Mouse (Mus musculus): ENCODE measurements around the gene Fsip1. TPM values are rescaled to one million over a fixed set of nuclear protein-coding genes. Genes with fewer than 3 reads are reported as not detected.

The Fsip1 gene
- polyA plus RNA-seq, 2 experiments: 0.32 to 0.40 TPM

DNA sequence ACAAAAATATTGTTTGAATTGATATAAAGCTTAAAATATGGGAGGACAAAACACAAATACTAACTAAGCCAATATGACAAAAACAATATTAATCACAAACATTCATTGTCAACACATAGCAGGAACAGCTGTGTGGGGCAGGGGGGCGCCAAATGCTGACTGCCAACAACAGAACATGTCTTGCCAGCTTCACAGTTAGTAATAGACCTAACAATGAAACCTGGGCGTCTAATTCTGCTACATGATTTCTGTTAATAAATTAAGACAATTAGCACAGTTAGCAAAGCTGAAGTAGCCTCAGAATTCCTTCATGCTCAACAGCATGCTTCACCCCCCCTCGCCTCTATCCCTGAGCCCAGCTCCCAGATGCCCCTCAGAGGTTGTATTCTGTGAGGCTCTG is 21.2 kb downstream of the Fsip1 start:
- TF ChIP-seq POLR2A (IDR thresholded peaks at IDR 0.05; ENCODE audit: borderline replicate concordance, extremely low read depth, insufficient read depth, insufficient read length): no peak
- H3K27ac ChIP-seq (replicated peaks; ENCODE audit: low read depth, low read length): no peak overlapping the region
- no peaks in the 10 kb centered on the region for H3K27me3 ChIP-seq (ENCODE audit: control insufficient read depth, insufficient read depth, low read length)
- no peak overlapping the region for H3K4me2 ChIP-seq (replicated peaks; ENCODE audit: low read depth, low read length, severe bottlenecking)
- no peak overlapping the region for H3K4me3 ChIP-seq (replicated peaks; ENCODE audit: low read length)
- ATAC-seq (ENCODE audit: low FRiP score, low read depth) (no peak), DNase-seq (ENCODE audit: low spot score) (no peak)
- WGBS: 70% methylated on average over 3 of the region's 3 CpGs
- peaks cover 8% of the 10 kb centered on the region; the same call in 1 of the 2 replicates for H3K4me1 ChIP-seq (ENCODE audit: control insufficient read depth, insufficient read depth, low read length)
- no peaks in the 10 kb centered on the region for H3K36me3 ChIP-seq (ENCODE audit: control insufficient read depth, insufficient read depth, low read length)
- H3K9ac ChIP-seq (ENCODE audit: low read depth, low read length, severe bottlenecking): no peak overlapping the region
- no peaks in the 10 kb centered on the region for H3K9me3 ChIP-seq (ENCODE audit: control insufficient read depth, low read length)

DNA sequence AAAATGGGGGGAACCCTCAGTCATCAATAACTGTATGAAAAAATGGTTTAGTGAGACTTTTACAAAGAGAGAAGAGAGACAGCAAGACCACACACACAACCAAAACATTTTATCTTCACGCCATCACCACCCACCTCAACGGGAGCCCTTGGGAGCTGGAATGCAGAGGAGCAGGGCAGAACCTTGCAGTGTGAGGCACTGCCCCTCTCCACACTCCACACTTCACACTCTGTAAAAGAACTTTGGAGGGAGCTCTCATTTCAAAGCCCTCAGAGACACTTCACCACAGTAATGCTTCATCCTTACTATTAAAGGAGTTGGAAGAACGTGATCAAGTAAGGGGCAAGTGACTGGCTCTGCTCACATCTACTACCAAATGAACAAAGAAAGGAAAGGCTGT is 26.2 kb downstream of the Fsip1 start:
- Histone ChIP-seq H3K4me3 (replicated peaks; ENCODE audit: low read length) (no peak overlapping the region), H3K27ac (replicated peaks; ENCODE audit: low read depth, low read length) (no peak overlapping the region), H3K36me3 (ENCODE audit: control insufficient read depth, insufficient read depth, low read length) (no peaks in the 10 kb centered on the region), H3K27me3 (ENCODE audit: control insufficient read depth, insufficient read depth, low read length) (no peaks in the 10 kb centered on the region), H3K4me1 (ENCODE audit: control insufficient read depth, insufficient read depth, low read length) (peaks cover under 1% of the 10 kb centered on the region; the same call in 1 of the 2 replicates), H3K9ac (ENCODE audit: low read depth, low read length, severe bottlenecking) (no peak overlapping the region), H3K9me3 (ENCODE audit: control insufficient read depth, low read length) (no peaks in the 10 kb centered on the region), H3K4me2 (replicated peaks; ENCODE audit: low read depth, low read length, severe bottlenecking) (no peak overlapping the region)
- DNase-seq (ENCODE audit: low spot score): no peak
- ATAC-seq (ENCODE audit: low FRiP score, low read depth): no peak
- no peak for TF ChIP-seq POLR2A (IDR thresholded peaks at IDR 0.05; ENCODE audit: borderline replicate concordance, extremely low read depth, insufficient read depth, insufficient read length)
- 54% methylated on average over 3 of the region's 3 CpGs for WGBS

DNA sequence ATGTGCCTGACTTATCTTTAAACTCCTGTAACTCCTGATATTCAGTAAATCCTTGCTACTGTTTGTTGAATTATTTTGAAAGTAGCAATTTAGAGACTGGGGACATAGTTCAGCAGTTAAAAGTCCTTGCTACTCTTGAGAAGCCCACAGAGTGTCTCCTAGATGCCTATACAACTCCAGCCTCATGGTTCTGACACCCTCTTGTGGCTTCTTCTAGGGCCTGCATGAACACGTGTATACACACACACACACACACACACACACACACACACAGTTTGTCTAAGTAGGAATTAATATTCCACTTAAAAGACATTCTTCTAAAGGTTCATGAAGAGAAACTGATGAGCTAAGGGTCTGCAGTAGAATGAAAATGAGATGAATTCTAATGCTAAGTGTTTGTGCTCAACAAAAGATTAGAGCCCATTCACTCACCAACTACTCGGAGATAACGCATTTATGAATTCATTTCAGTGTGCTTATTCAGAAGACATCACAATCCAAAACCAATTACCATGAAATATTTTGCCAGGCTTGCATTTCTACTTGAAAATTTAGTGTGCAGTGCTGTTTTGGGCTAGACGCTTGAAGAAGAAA is 28.2 kb downstream of the Fsip1 start:
- WGBS: 94% methylated on average over 4 of the region's 4 CpGs
- Histone ChIP-seq H3K4me3 (replicated peaks; ENCODE audit: low read length) (no peak overlapping the region), H3K4me1 (ENCODE audit: control insufficient read depth, insufficient read depth, low read length) (no peaks in the 10 kb centered on the region), H3K36me3 (ENCODE audit: control insufficient read depth, insufficient read depth, low read length) (no peaks in the 10 kb centered on the region), H3K9ac (ENCODE audit: low read depth, low read length, severe bottlenecking) (no peak overlapping the region), H3K27ac (replicated peaks; ENCODE audit: low read depth, low read length) (no peak overlapping the region), H3K27me3 (ENCODE audit: control insufficient read depth, insufficient read depth, low read length) (no peaks in the 10 kb centered on the region), H3K4me2 (replicated peaks; ENCODE audit: low read depth, low read length, severe bottlenecking) (no peak overlapping the region), H3K9me3 (ENCODE audit: control insufficient read depth, low read length) (no peaks in the 10 kb centered on the region)
- DNase-seq (ENCODE audit: low spot score): no peak
- no peak for TF ChIP-seq POLR2A (IDR thresholded peaks at IDR 0.05; ENCODE audit: borderline replicate concordance, extremely low read depth, insufficient read depth, insufficient read length)
- no peak for ATAC-seq (ENCODE audit: low FRiP score, low read depth)

DNA sequence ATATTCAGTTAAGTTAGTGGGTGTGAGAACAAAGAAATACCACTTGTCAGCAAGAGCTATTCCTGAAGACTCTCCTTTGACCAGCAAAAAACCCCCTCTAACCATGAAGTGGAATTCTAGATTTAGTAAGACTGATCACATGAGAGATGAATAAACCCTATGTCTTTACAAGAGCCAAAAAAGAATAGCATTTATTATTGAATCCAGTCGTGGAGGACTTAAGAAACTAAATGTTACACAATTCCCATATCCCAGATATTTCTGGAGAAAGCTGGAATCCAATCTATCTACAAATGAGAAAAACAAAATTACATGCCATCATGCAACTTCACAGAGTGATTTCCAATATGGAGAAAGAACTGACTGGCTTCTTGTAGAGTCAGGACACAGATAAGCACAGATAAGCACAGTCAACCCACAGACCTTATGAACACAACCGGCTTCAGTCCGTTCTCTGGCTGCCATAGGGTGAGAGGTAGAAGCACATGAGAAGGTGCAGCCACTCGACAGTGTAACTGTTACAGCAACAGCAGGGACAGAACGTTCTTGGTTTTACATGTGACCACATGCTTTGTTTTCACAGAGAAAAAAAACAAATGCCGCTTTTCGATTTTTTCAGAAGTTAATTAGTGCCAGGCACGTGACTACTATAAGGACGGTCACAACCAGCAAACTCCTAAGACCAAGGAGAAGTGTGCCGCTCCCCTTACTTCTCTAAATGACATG is 31.3 kb downstream of the Fsip1 start:
- no peaks in the 10 kb centered on the region for H3K9me3 ChIP-seq (ENCODE audit: control insufficient read depth, low read length)
- no peak for TF ChIP-seq POLR2A (IDR thresholded peaks at IDR 0.05; ENCODE audit: borderline replicate concordance, extremely low read depth, insufficient read depth, insufficient read length)
- 68% methylated on average over 10 of the region's 10 CpGs for WGBS
- H3K36me3 ChIP-seq (ENCODE audit: control insufficient read depth, insufficient read depth, low read length): no peaks in the 10 kb centered on the region
- no peaks in the 10 kb centered on the region for H3K4me1 ChIP-seq (ENCODE audit: control insufficient read depth, insufficient read depth, low read length)
- no peak overlapping the region for H3K4me3 ChIP-seq (replicated peaks; ENCODE audit: low read length)
- ATAC-seq (ENCODE audit: low FRiP score, low read depth): no peak
- H3K9ac ChIP-seq (ENCODE audit: low read depth, low read length, severe bottlenecking): no peak overlapping the region
- no peak overlapping the region for H3K4me2 ChIP-seq (replicated peaks; ENCODE audit: low read depth, low read length, severe bottlenecking)
- H3K27me3 ChIP-seq (ENCODE audit: control insufficient read depth, insufficient read depth, low read length): no peaks in the 10 kb centered on the region
- no peak overlapping the region for H3K27ac ChIP-seq (replicated peaks; ENCODE audit: low read depth, low read length)
- no peak for DNase-seq (ENCODE audit: low spot score)

DNA sequence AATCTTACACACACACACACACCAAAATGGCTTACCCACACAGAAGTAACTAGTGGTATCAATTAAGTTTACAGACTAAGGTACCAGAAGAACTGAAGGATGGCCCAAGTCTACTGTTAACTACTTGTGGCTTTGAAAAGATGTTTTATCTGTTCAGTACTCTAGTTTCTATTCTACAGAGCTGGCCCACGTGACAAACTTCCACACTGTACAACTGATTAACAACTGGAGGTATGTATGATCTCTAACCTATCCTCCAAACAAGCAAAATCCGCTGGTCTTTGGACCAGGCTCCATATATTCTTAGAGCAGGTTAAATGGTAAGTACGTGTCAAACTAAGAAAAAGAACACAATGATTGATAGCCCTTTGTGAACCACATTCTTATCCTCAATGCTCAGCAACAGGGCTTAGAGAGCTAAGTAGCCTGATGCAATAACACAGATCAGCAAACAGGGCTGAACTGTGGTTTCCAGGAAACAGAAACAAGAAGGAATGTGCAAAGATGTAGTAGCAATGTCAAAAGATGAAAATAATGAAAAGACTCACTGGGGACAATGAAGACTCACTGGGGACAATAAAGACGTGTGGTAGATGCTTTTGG is 38.7 kb downstream of the Fsip1 start:
- Histone ChIP-seq H3K9me3 (ENCODE audit: control insufficient read depth, low read length) (no peaks in the 10 kb centered on the region), H3K27ac (replicated peaks; ENCODE audit: low read depth, low read length) (no peak overlapping the region), H3K27me3 (ENCODE audit: control insufficient read depth, insufficient read depth, low read length) (no peaks in the 10 kb centered on the region), H3K4me2 (replicated peaks; ENCODE audit: low read depth, low read length, severe bottlenecking) (no peak overlapping the region), H3K36me3 (ENCODE audit: control insufficient read depth, insufficient read depth, low read length) (no peaks in the 10 kb centered on the region), H3K9ac (ENCODE audit: low read depth, low read length, severe bottlenecking) (no peak overlapping the region), H3K4me3 (replicated peaks; ENCODE audit: low read length) (no peak overlapping the region), H3K4me1 (ENCODE audit: control insufficient read depth, insufficient read depth, low read length) (no peaks in the 10 kb centered on the region)
- no peak for ATAC-seq (ENCODE audit: low FRiP score, low read depth)
- no peak for DNase-seq (ENCODE audit: low spot score)
- WGBS: 68% methylated on average over 4 of the region's 4 CpGs
- TF ChIP-seq POLR2A (IDR thresholded peaks at IDR 0.05; ENCODE audit: borderline replicate concordance, extremely low read depth, insufficient read depth, insufficient read length): no peak
